Mouse (Mus musculus): ENCODE data around the gene Enpp7.
A peak's percentile ranks its signal among the peaks of the same experiment; 100 is the strongest.

The Enpp7 gene

DNA sequence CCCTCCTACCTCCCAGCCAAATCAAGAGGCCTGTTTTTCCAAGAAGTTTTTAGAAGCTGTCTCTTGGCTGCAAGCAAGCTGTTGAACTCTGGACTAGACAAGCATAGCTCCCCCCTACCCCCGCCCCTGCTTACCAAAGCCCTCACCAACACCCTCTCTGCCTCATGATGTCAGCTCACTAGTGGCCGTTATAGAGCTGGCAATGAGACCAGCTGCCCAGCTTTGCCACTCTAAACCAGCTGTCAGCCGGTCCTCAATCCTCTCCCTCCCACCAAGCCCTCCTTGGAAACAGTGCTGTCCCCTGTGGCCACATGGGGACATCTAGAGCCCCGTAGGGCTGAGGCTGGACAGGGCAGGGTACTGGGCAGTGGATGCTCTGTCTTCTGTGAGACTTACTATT lies 7.5 kb downstream of the Enpp7 start:
- no peak for DNase-seq (ENCODE audit: extremely low read depth, insufficient read length, low spot score)

DNA sequence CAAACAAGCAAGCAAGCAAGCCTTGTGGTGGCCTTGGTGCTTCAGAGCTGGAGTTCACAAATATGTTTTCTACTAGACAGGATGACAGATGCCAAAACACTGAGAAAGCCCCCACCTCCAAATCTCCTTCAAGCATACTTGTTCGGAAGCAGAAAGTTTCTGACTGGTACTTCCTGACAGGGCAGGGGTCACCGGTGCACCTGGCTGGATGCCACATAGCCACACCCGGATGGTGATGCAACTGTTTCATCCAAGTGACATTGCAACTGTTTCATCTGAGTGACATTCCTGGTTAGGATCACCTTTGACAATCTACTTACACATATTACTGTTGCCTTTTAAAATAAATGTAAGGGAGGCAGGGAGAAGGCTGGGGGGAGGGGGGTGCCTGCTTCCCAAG lies 9.2 kb downstream of the Enpp7 start:
- DNase-seq (ENCODE audit: extremely low read depth, insufficient read length, low spot score), result no peak

DNA sequence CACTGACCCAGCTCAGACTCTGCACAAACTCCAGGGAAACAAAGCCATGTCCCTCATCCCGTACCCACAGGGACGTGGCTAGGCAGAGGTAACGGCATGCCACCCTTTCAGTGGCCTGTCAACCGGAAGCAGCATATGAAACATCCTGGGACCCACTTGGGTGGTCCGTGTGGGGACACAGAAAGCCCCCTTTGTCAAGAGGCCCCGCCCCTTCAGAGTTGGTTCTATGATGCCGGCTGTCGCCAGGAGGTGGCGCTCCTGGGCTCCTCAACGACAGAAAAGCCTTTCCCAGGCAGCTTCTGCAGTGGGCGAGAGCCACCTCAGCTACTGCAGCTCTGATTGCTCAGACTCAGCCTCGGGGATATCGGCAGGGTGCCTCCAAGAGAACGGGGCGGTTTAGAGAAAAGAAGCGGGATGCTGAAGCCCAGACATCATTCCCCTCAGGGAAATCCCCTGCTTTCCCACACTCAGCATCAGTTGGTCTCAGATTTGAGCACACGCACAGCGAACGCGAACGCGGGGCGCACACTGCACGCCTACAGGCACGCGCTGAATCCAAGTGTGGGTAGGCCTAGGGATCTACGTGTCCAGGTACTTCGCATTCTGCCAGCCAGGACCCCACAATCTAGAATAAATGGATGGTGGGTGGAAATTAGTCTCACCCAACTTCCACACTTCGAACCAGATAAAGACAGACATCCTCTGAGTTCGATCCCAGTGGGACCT lies 10.7 kb downstream of the Enpp7 start:
- peak; percentile 52 for DNase-seq (ENCODE audit: extremely low read depth, insufficient read length, low spot score)

DNA sequence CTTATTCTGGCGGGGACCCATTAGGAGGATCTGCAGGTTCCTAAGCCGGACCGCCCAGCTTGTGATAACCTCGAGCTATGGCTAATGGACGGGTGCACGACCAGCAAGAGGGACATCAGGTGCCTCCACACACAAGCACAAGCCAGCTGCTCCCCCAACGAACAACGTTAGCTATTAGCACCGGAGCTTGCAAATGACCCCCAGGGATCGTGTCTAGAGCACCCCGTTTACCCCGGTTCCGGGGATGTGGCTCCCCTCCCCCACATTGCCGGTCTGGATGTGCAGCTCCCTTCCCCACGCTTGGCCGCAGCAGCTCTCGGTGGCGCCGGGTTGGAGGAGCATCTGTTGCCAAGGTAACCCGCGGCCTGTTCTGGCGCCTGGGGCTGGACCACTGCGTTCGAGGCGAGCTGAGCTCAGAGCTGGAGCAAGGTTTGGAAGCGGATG lies 11.4 kb downstream of the Enpp7 start:
- DNase-seq (ENCODE audit: extremely low read depth, insufficient read length, low spot score), result no peak

DNA sequence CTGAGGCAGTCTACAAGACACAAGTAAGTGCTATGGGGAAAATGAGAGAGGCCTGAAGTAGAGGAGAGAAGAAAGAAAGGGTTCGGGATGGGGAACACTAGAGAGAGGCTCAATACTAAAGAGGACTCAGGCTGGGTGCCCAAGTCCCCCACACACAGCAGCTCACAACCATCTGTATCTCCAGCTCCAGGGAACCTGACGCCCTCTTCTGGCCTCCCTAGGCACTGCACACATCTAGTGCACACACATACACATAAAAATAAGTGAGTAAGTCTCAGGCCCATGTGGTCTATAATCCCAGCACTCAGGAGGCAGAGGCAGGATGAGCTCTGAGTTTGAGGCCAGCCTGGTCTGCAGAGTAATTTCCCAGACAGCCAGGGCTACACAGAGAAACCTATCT lies 12.9 kb downstream of the Enpp7 start:
- no peak for DNase-seq (ENCODE audit: extremely low read depth, insufficient read length, low spot score)

DNA sequence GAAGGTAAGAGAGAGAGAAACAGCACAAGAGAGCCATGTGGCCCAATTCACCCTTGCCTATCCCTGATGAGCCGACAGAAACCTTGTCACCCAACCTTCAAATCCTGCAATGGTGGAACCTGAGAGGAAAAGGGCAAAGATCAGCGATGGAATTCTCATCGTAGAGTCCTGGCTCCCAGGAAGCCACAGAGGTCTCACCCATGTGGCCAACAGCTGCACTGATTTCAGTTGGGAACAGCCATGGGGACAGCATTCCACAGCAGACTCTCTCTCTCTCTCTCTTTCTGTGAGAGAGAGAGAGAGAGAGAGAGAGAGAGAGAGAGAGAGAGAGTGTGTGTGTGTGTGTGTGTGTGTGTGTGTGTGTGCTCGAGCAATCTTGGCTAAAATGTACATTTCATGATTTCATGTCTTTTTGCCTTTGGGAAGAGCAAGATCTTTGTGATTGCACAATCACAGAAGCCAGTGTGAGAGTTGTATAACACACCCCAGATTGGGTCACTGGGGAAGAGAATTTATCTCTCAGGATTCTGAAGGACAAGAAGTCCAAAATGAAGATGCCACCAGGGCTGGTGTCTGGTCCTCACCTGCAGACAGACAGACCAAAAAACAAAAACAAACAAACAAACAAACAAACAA lies 13.6 kb downstream of the Enpp7 start:
- DNase-seq (ENCODE audit: extremely low read depth, insufficient read length, low spot score), result no peak

DNA sequence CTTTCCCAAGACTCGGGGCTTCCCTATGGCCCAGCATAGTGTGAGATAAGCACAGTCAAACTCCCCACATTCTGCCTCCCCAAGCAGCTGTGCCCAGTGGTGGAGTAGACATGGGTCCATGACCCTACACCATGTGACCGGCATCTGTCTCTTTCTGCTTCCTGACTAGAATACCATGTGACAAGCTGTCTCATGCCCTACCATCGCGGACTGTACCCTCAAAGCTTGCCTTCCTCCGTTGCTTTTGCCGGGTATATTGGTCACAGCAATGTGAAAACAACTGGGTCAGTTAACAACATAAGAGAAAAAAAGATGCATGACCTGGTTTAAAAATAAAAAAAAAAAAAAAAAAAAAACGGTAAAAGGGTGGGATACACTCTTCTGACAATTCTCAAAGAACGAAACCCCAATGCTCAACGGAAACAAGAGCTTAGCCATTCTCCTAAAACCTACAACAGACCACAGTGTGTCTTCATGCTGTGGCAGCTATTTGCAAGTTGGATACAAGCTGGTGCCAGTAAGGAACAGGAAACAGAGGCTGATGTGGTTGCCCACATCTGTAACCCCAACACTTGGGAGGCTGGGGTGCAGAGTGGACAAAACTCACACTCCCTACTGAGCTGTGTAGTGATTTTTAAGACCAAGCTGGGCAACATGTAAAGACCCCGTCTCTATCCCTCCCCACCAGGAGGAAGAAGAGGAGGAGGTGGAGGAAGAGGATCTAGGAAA lies 17.7 kb downstream of the Enpp7 start:
- DNase-seq (ENCODE audit: extremely low read depth, insufficient read length, low spot score), result no peak

DNA sequence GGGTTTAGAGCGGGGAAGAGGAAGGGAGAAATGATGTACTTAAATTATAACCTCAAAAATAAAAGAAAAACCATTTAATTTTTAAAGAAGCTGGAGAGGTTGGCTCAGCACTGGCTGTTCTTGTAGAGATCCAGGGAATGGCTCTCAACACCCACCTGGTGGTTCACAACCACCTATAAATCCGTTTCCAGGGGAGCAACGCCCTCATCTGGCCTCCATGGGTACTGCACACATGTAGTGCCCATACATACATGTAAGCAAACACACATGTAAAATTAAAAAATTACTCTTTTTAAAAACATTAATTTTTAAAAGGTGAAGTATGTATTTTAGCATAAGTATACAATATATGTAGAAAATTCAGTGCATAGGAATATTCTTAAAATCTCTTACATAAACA lies 18.5 kb downstream of the Enpp7 start:
- no peak for DNase-seq (ENCODE audit: extremely low read depth, insufficient read length, low spot score)

DNA sequence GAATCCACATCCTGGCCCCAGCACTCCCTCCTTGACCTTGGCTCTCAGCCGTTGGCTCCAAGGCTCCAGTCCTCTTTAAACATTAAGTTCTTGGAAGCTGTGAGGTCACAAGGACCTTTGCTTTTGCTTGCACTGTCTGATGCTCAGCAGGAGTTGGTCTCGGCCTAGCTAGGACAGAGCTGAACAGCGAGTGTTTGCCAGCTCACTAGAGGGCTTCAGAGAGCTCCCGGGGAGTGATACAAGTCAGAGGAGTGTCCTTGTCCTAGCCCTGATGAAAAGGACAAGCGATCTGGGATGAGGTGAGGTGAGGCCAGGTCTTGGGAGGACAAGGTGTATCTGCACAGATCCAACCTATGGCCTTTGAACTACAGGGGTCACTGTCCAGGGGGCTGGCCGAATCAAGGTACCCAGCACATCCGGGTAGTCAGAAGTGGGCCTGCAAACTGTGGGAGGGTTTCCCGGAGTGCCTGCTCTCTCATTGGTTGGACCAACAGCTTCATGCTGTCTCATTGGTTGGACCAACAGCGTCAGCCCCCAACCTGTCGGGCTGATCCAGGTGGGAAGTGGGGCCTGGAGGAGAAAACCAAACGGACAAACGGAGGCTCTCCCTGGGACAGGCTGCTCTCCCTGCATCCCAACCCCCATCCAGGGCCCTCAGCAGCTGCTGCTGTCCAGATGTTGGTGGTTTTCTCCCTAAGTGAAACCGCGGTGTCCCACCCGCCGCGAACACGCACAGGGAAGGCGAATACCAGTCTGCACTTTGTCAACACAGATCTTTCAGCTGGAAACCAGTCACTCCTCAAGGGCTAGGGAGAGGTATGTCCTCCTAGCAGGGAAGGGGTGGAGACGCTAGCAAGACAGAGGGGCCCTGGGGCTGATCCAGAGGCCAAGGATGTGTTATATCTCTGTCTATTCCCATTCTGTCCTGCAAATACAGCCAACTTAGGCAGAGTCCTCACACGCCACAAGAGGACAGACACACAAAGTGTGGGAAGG lies 19.8 kb downstream of the Enpp7 start:
- no peak for DNase-seq (ENCODE audit: extremely low read depth, insufficient read length, low spot score)

DNA sequence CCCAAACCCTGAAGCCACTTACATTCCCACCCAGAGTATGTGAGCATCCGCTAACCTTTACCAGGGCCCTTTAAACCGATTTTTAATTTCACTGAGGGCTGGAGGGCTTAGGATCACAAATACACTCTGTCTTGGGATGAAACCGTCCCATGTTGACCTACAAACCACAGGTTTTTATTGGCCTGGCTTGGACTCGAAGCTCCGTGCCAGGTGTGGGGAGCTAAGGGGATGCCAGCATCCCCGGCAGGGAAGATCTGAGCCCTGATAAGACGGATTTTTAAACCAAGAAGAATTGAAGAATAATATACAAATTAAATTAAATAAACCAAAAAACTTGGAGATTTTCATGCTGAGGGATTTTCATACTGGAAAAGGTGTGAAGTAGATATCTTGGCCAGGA lies 26.5 kb downstream of the Enpp7 start:
- DNase-seq (ENCODE audit: extremely low read depth, insufficient read length, low spot score), result no peak

DNA sequence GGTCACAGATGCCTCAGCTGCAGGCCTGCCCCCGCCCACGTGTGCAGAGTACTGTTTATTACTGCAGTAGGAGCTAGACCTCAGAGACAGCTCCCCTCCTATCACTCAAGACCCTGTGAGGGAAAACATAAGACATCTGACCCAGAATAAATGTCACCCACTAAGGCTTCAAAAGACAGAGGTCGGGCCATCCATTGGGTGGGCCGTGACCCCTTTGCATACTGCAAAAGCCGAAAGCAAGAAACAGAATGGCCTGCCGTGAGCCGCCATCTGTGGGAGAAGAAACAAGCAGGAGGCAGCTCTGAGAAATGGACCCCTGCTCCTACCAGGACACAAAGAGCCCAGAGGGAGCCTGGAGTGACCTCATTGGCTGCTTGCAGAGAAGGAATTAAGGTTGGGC lies 29.5 kb downstream of the Enpp7 start:
- no peak for DNase-seq (ENCODE audit: extremely low read depth, insufficient read length, low spot score)

DNA sequence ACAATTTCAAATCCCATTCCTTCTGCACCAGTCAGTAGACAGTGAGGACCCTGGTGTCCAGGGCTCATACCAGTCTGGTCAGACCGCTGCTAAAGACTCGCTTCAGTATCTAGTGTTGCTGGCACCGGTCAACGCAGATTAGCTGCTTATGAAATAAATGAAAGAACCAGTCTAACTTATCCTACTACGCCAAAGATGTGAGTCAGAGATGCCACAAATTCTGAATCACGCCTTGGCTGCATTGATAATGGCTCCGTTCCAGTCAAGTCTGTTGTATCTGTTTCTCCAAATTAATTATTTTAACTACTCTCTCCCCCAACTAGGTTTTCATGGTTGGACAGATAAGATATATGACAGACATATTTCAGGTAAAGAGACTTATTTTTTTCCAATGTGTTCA lies 33.2 kb downstream of the Enpp7 start:
- peak; percentile 53 for DNase-seq (ENCODE audit: extremely low read depth, insufficient read length, low spot score)

DNA sequence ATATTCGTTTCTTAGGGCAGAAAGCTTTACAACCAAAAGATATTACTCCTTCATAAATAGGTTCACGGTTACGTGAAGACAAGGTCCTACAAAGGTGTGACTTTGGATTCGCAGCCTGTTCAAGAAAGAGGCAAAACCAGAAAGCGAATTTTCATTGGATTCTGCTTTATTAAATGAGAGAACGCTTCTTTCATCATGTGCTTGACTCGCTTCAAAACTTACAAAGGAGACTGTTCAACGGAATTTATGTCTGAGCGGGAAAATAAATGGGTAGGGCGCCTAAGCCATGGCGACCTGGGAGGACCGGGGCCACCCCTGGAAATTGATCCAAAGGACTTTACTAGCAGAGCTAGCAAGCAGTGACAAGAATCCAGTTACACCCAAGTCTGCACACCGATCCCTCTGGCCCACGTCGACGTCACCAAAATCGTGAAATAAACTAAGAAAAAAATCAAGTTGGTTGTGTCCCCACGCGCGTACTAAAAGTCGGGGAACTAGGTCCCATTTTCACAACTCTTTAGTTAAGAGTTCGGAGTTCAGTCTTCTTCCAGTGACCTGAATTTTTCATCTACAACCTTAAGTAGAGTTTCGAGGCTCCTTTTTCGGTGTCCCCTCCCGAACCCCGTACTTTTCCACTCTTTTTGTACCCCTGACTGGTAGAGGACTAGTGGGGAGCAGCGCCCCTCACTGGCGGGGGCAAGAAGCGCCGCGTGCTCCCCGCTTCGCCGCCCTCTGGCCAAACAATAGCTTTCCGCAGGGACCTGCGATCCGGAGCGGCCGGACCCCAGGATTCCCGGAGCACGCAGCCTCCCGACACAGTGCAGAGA lies 34.3 kb downstream of the Enpp7 start:
- DNase-seq (ENCODE audit: extremely low read depth, insufficient read length, low spot score), result no peak

DNA sequence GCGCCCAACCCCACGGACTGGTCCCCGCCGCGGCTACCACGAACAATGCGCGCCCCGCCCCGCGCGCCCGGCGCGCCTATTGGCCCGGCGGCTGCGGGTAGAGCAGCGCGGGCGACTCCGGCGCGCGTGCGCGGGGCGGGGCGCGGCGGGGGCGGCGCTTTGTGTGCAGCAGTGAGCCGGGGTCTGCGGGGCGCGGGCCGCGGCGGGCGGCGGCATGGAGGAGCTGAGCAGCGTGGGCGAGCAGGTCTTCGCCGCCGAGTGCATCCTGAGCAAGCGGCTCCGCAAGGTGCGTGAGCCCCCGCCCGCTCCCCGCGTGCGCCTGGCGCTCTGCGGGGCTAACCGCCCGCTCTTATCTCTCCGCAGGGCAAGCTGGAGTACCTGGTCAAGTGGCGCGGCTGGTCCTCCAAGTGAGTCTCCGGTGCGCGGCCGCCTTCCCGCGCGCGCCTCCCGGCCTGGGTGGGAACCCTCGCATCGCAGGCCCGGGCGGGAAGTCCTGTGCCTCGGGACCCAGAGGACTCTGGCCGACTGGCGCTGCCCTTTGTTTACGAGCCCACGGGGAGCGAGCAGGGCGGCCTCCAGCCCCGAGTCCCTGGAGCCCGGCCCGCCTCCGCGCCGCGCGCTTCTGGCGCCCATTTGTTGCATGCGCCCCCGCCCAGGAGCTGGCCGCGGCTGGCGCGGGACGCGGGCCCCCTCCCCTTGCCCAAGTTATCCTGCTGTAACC lies 35.1 kb downstream of the Enpp7 start, which contains the start of gene Cbx2:
Cbx2 (plus strand) TSS at position 68 of the 721 bp plus-strand sequence.
- DNase-seq (ENCODE audit: extremely low read depth, insufficient read length, low spot score), result peak; percentile 84

DNA sequence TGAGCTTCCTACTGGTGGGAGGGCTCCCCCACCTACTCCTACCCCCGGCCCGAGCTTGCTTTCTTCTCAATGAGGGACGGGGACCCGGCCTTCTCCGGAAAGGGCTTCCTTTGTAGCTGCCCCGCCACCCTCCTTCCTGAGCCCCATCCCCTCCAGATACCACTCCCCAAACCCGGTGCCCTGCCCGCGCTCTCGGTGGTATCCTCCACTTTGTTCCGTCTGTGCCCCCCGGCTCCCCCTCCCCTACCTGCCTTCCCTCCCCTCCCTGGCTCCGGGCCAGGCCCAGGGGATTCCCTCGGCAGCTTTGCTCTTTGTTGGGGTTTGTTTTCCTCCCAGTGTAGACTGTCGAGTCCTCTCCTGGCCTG lies 35.6 kb downstream of the Enpp7 start:
- DNase-seq (ENCODE audit: extremely low read depth, insufficient read length, low spot score), result no peak

DNA sequence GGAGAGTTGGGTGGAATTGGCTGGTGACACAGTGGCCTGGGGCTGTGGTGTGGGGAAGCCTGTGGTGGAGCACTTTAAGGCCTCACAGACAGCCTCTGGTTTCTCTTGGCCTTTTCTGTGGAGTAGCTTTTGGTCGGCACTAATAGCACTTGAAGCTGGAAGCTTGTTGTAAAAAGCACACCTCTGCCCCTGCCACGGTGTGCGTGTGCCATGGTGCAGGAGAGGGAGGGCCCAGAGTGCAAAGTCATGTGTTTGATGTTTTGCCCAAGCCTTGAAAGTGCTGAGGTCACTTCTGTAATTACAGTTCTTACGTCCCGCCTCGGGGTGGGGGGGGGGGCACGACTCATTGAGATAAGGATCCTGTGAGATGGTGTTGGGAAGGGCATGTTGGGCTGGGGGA lies 36.3 kb downstream of the Enpp7 start:
- DNase-seq (ENCODE audit: extremely low read depth, insufficient read length, low spot score), result no peak

DNA sequence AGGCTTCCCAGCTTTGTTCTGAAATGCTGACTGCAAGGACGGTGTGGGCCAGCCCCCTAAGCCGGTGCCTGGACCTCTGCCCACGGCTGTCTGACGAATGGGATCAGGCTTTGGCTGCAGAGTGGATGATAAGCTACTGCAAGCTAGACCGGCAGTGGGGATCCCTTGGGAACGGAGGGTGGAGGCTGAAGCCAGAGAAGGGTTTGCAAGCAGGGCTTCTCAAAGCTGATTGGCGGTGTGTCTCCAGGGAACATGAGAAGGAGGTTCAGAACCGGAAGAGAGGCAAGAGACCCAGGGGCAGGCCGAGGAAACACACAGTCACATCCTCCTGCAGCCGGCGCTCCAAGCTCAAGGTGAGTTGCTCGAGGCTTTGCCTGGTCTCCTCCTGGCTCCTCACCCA lies 38.2 kb downstream of the Enpp7 start:
- peak; percentile 55 for DNase-seq (ENCODE audit: extremely low read depth, insufficient read length, low spot score)

DNA sequence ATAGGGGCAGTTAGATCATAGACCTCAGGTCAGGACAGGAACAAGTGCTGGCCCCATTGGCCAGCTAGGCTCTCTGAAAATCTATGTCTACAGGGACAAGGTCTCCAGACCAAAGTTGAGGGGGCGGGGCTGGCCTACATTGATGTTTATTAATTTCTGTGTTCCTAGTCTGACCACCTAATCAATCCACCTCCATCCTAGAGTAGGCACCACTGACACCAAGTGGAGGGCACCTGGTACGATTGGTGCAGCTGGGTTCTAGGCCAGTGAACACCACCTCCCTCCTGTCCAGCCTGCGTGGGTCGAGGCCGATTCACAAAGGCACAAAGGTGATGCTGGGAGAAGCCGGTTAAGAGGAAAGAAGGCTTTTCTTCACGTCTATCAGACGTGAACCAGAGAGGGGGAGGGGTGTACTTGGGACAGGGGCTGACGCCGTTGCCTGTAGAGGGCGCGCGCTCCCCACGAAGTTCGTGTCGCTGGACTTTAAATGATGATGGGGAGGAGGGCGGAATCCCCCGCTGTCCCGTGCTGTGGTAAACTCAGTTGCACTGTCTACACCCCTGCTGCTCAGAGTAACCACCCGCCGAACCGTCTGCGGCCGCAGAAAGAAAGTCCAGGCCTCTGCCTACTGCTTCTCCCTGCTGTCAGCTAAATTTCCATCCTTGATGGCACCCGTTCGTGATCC lies 46.0 kb downstream of the Enpp7 start:
- DNase-seq (ENCODE audit: extremely low read depth, insufficient read length, low spot score), result peak; percentile 69

DNA sequence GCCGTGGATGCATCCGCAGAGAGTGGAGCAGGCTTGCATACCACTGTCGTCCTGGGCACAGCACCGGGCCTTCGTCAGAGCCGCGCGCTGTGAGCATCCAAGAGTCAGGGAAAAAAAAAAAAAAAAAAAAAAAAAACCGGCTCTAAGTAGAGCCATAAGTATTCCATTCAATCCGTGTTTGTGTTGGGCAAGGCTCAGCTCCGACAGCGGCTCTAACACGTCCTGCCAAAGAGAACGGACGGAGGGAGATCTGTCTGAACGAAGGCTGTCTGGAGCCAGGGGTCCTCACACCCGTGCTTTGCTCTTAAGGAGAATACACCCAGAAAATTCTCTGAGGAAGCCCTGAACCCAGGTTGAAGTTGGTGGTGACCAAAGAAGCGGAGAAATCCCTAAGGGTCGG lies 46.6 kb downstream of the Enpp7 start:
- DNase-seq (ENCODE audit: extremely low read depth, insufficient read length, low spot score), result no peak

All from 3134 (cell line).